Mouse (Mus musculus) thymus, postnatal 0 days (tissue): ENCODE results near the gene Dgcr6. TPM values are rescaled to one million over a fixed set of nuclear protein-coding genes. Genes with fewer than 3 reads are reported as not detected.
"Not testable (repeated sequence)": the region's sequence is repeated elsewhere in the genome, so short reads cannot be mapped to it uniquely, and the experiment has no call there.

Experiments
- DNase-seq: peaks from one replicate; pipeline ENCODE4 v3.0.0-alpha.2; 2015; ENCODE audit warnings: low spot score
- polyA plus RNA-seq: library from polyadenylated mRNA; unstranded; fragments of >200 nt; fragmentation: Nextera tagmentation; extraction: Ambion mirVana; gene quantifications from 2 replicates; pipeline ENCODE4 v1.2.1, GENCODE M21; 2015

Gene Dgcr6
- polyA plus RNA-seq: 125 and 128 TPM in 2 replicates

- DNase-seq: peak; percentile 65
Observed at GRCm38 (mm10) chr16:18052731-18053202, at the start of gene Dgcr6. Dgcr6 (plus strand) TSS chr16:18052860.

GRCm38 (mm10) chr16:18004589-18004988 is 48.1 kb upstream of the Dgcr6 start:
- DNase-seq: no peak

- no peak for DNase-seq
Observed at GRCm38 (mm10) chr16:18007083-18007482, 45.6 kb upstream of the Dgcr6 start.

GRCm38 (mm10) chr16:18011101-18011500 is 41.6 kb upstream of the Dgcr6 start:
- no peak for DNase-seq

- not testable (repeated sequence) for DNase-seq
Observed at GRCm38 (mm10) chr16:18016482-18016881, 36.2 kb upstream of the Dgcr6 start.

GRCm38 (mm10) chr16:18022780-18023557 is 29.7 kb upstream of the Dgcr6 start:
- DNase-seq: no peak

GRCm38 (mm10) chr16:18027371-18027770 is 25.3 kb upstream of the Dgcr6 start:
- DNase-seq: no peak

- peak; percentile 44 for DNase-seq
Observed at GRCm38 (mm10) chr16:18031752-18032151, 20.9 kb upstream of the Dgcr6 start.

- DNase-seq: no peak
Observed at GRCm38 (mm10) chr16:18033289-18033688, 19.4 kb upstream of the Dgcr6 start.

- DNase-seq: no peak
Observed at GRCm38 (mm10) chr16:18034286-18034685, 18.4 kb upstream of the Dgcr6 start.

- DNase-seq: peak; percentile 74
Observed at GRCm38 (mm10) chr16:18036425-18036955, 16.2 kb upstream of the Dgcr6 start.

- no peak for DNase-seq
Observed at GRCm38 (mm10) chr16:18037025-18037424, 15.6 kb upstream of the Dgcr6 start.

- DNase-seq: no peak
Observed at GRCm38 (mm10) chr16:18044991-18045390, 7.7 kb upstream of the Dgcr6 start.

GRCm38 (mm10) chr16:18047660-18048059 is 5.0 kb upstream of the Dgcr6 start:
- peak; percentile 80 for DNase-seq

- DNase-seq: no peak
Observed at GRCm38 (mm10) chr16:18048071-18048470, 4.6 kb upstream of the Dgcr6 start.

GRCm38 (mm10) chr16:18052322-18052721 is 338 bp upstream of the Dgcr6 start:
- DNase-seq: no peak

GRCm38 (mm10) chr16:18056215-18056614 is 3.6 kb downstream of the Dgcr6 start:
- no peak for DNase-seq

- DNase-seq: no peak
Observed at GRCm38 (mm10) chr16:18058331-18058731, 5.7 kb downstream of the Dgcr6 start.

GRCm38 (mm10) chr16:18059243-18059642 is 6.6 kb downstream of the Dgcr6 start:
- DNase-seq: peak; percentile 72

- no peak for DNase-seq
Observed at GRCm38 (mm10) chr16:18061201-18061600, 8.5 kb downstream of the Dgcr6 start.

GRCm38 (mm10) chr16:18066060-18067009 is 13.7 kb downstream of the Dgcr6 start:
- peak; percentile 93 for DNase-seq
